Mouse (Mus musculus): Measurements from ENCODE around the gene Pde9a. TPM values are rescaled to one million over a fixed set of nuclear protein-coding genes. Genes with fewer than 3 reads are reported as not detected.
"Not testable (repeated sequence)": the region's sequence is repeated elsewhere in the genome, so short reads cannot be mapped to it uniquely, and the experiment has no call there.

Pde9a gene
- total and polyA plus RNA-seq, 2 experiments from 2014 or later: 5.7 to 19.5 TPM

DNA sequence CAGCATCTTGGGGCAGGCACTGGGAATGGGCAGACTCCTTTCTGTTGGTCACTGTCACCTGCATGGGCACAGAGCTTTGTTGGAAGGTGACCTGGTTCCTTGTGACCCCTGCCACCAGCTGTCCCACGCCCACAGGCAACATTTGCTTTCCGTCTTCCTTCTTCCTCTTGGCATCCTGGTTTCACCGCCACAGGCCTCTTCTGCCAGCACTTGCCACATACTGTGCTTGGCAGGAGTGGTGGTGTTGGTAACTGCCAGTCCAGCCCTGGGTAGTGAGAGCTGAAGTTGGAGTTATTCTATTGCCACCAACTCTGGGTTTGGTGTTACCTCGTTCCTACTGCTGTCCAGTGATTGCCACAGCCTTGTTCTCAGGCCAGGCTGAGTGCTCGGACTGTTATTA is 37.9 kb upstream of the Pde9a start:
- H3K36me3 ChIP-seq (replicated peaks; ENCODE audit: control insufficient read depth, insufficient read depth, low read length): no peaks in the 10 kb centered on the region
- no peaks in the 10 kb centered on the region for H3K9me3 ChIP-seq (replicated peaks; ENCODE audit: control insufficient read depth, low read length)
- no peaks in the 10 kb centered on the region for H3K27me3 ChIP-seq (ENCODE audit: control insufficient read depth, insufficient read depth, low read length)
- WGBS: 75% methylated on average over 5 of the region's 5 CpGs
- no peak overlapping the region for H3K4me3 ChIP-seq (ENCODE audit: low read depth, low read length)
- 0 out of 2 replicates have a peak, but pooled peaks cover 5% of the 10 kb centered on the region for H3K4me1 ChIP-seq (ENCODE audit: control insufficient read depth, insufficient read depth)
- H3K4me2 ChIP-seq (ENCODE audit: low read depth, low read length): no peak overlapping the region
- no peak for TF ChIP-seq CTCF (IDR thresholded peaks at IDR 0.05; ENCODE audit: low read depth)
- no peak for TF ChIP-seq EP300 (IDR thresholded peaks at IDR 0.05; ENCODE audit: low read depth)
- H3K9ac ChIP-seq (replicated peaks; ENCODE audit: low read depth, low read length): no peak overlapping the region
- DNase-seq (ENCODE audit: low spot score): no peak
- no peak overlapping the region for H3K27ac ChIP-seq (ENCODE audit: low read depth)
- ATAC-seq (ENCODE audit: insufficient read depth, low read depth): no peak

DNA sequence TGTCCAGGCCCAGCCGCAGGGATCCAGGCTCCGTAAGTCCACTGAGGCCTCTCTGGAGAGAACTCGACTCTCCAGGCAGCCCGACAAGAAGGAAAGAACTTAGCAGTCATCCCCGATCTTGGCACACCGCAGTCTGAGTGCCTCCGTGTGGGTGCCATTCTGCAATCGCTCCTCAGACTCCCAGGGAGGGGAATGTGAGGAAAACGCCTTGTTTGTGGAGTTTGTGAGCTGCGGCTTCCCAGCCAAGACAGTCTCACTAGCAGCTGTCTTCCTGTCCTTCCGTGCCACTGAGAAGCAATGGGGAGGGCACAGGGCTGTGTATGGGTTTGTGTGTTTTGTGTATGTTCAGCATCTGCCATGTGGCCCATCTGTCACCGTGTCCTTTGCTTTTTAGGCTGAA is 36.6 kb upstream of the Pde9a start:
- Histone ChIP-seq H3K27ac (ENCODE audit: low read depth) (no peak overlapping the region), H3K4me1 (ENCODE audit: control insufficient read depth, insufficient read depth) (0 out of 2 replicates have a peak, but pooled peaks cover 5% of the 10 kb centered on the region), H3K4me2 (ENCODE audit: low read depth, low read length) (no peak overlapping the region), H3K9me3 (replicated peaks; ENCODE audit: control insufficient read depth, low read length) (no peaks in the 10 kb centered on the region), H3K4me3 (ENCODE audit: low read depth, low read length) (no peak overlapping the region), H3K27me3 (ENCODE audit: control insufficient read depth, insufficient read depth, low read length) (no peaks in the 10 kb centered on the region), H3K9ac (replicated peaks; ENCODE audit: low read depth, low read length) (no peak overlapping the region), H3K36me3 (replicated peaks; ENCODE audit: control insufficient read depth, insufficient read depth, low read length) (no peaks in the 10 kb centered on the region)
- no peak for ATAC-seq (ENCODE audit: insufficient read depth, low read depth)
- TF ChIP-seq CTCF (IDR thresholded peaks at IDR 0.05; ENCODE audit: low read depth): no peak
- no peak for TF ChIP-seq EP300 (IDR thresholded peaks at IDR 0.05; ENCODE audit: low read depth)
- WGBS: 82% methylated on average over 12 of the region's 12 CpGs
- DNase-seq (ENCODE audit: low spot score): no peak

DNA sequence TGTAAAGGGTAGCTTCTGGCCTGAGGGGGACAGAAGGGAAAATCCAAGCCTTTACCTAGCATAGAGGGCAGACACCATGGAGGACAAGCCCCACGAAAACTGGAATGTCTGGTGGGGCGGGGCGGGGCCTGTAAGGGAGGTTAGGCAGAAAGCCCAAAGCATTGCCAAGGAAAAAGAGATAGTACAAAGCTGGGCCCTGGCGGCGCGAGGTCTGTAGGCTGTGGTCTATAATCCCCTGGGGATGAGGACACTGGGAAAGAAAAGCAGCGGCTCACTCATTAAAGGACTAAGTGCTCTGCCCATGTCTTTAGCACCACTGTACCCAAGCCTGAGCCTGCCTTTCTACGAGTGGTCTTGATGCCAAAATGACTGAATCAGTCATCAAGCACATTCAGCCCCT is 34.0 kb upstream of the Pde9a start:
- Histone ChIP-seq H3K9ac (replicated peaks; ENCODE audit: low read depth, low read length) (no peak overlapping the region), H3K4me3 (ENCODE audit: low read depth, low read length) (no peak overlapping the region), H3K4me1 (ENCODE audit: control insufficient read depth, insufficient read depth) (0 out of 2 replicates have a peak, but pooled peaks cover 5% of the 10 kb centered on the region), H3K27ac (ENCODE audit: low read depth) (no peak overlapping the region), H3K4me2 (ENCODE audit: low read depth, low read length) (no peak overlapping the region), H3K36me3 (replicated peaks; ENCODE audit: control insufficient read depth, insufficient read depth, low read length) (no peaks in the 10 kb centered on the region), H3K27me3 (ENCODE audit: control insufficient read depth, insufficient read depth, low read length) (no peaks in the 10 kb centered on the region), H3K9me3 (replicated peaks; ENCODE audit: control insufficient read depth, low read length) (no peaks in the 10 kb centered on the region)
- TF ChIP-seq EP300 (IDR thresholded peaks at IDR 0.05; ENCODE audit: low read depth): no peak
- TF ChIP-seq CTCF (IDR thresholded peaks at IDR 0.05; ENCODE audit: low read depth): no peak
- DNase-seq (ENCODE audit: low spot score) (no peak), ATAC-seq (ENCODE audit: insufficient read depth, low read depth) (no peak)
- WGBS: 48% methylated on average over 8 of the region's 8 CpGs

DNA sequence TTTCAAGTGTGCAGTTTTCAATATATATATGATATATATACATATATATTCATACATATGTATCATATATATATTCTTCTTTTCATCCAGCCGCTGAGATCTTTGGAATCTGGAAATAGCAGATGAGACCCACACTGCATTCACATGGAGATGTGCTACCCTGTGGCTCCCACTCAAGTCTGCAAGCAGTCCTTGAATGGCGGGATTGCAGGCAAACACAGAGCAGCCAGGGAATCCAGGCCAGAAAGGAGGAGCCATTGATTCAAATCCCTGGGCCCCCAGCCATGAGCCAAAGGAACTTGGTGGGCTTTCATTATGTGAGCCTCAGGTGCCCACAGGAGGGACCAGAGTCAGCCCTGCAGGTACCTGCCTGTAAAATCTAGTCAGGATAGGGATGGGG is 32.8 kb upstream of the Pde9a start:
- Histone ChIP-seq H3K4me1 (ENCODE audit: control insufficient read depth, insufficient read depth) (0 out of 2 replicates have a peak, but pooled peaks cover 5% of the 10 kb centered on the region), H3K9ac (replicated peaks; ENCODE audit: low read depth, low read length) (no peak overlapping the region), H3K27me3 (ENCODE audit: control insufficient read depth, insufficient read depth, low read length) (no peaks in the 10 kb centered on the region), H3K9me3 (replicated peaks; ENCODE audit: control insufficient read depth, low read length) (no peaks in the 10 kb centered on the region), H3K36me3 (replicated peaks; ENCODE audit: control insufficient read depth, insufficient read depth, low read length) (no peaks in the 10 kb centered on the region), H3K27ac (ENCODE audit: low read depth) (no peak overlapping the region), H3K4me2 (ENCODE audit: low read depth, low read length) (no peak overlapping the region), H3K4me3 (ENCODE audit: low read depth, low read length) (no peak overlapping the region)
- no peak for ATAC-seq (ENCODE audit: insufficient read depth, low read depth)
- WGBS: 74% methylated on average over 2 of the region's 2 CpGs
- TF ChIP-seq EP300 (IDR thresholded peaks at IDR 0.05; ENCODE audit: low read depth) (no peak), CTCF (IDR thresholded peaks at IDR 0.05; ENCODE audit: low read depth) (no peak)
- no peak for DNase-seq (ENCODE audit: low spot score)

DNA sequence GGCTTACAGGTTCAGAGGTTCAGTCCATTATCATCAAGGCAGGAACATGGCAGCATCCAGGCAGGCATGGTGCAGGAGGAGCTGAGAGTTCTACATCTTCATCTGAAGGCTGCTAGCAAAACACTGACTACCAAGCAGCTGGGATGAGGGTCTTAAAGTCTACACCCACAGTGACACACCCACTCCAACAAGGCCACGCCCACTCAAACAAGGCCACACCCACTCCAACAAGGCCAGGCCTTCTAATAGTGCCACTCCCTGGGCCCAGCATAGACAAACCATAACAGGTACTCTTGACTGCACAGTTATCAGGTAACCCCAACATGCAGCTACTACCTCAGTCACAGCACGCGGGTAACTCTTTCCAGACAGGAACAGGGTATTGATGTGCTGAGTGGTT is 31.3 kb upstream of the Pde9a start:
- DNase-seq (ENCODE audit: low spot score); ATAC-seq (ENCODE audit: insufficient read depth, low read depth); H3K4me2 ChIP-seq (ENCODE audit: low read depth, low read length); H3K4me1 ChIP-seq (ENCODE audit: control insufficient read depth, insufficient read depth); H3K36me3 ChIP-seq (replicated peaks; ENCODE audit: control insufficient read depth, insufficient read depth, low read length); H3K27me3 ChIP-seq (ENCODE audit: control insufficient read depth, insufficient read depth, low read length); H3K4me3 ChIP-seq (ENCODE audit: low read depth, low read length); H3K27ac ChIP-seq (ENCODE audit: low read depth); H3K9me3 ChIP-seq (replicated peaks; ENCODE audit: control insufficient read depth, low read length); H3K9ac ChIP-seq (replicated peaks; ENCODE audit: low read depth, low read length): not testable (repeated sequence)
- WGBS: 53% methylated on average over 3 of the region's 3 CpGs

DNA sequence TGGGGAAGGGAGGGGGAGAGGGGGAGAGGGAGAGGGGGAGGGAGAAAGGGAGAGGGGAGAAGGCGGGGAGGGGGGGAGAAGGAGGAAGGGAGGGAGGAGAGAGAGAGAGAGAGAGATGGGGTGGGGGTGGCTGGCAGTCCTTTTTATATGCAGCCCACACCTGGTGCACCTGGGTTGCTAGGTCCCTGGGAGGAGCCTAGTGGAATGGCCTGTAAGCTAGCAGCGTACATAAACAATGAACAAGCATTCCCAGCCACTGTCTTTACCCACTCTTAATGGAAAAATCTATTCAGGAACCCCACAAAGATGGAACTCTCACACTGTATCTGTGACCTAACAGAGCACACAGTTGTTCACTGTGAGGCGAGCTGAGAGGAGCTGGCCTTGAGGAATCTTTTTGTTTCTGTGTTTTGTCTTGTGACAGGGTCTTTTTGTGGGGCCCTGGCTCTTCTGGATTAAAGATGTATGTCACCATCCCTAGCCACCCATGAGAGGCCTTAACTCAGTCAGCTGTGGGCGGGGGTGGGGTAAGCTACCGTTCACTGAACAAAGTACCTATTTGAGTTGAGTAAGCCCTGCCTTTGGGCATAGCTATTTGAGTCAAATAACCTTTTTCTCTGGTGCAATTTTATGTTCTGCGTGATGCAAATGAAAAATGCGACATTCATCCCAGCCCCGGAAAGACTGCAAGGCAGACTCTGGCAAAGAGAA is 30.1 kb upstream of the Pde9a start:
- WGBS: 52% methylated on average over 8 of the region's 8 CpGs
- H3K4me3 ChIP-seq (ENCODE audit: low read depth, low read length): no peak overlapping the region
- H3K4me1 ChIP-seq (ENCODE audit: control insufficient read depth, insufficient read depth): 0 out of 2 replicates have a peak, but pooled peaks cover 5% of the 10 kb centered on the region
- H3K9me3 ChIP-seq (replicated peaks; ENCODE audit: control insufficient read depth, low read length): no peaks in the 10 kb centered on the region
- ATAC-seq (ENCODE audit: insufficient read depth, low read depth): no peak
- no peak overlapping the region for H3K4me2 ChIP-seq (ENCODE audit: low read depth, low read length)
- H3K36me3 ChIP-seq (replicated peaks; ENCODE audit: control insufficient read depth, insufficient read depth, low read length): no peaks in the 10 kb centered on the region
- DNase-seq (ENCODE audit: low spot score): no peak
- H3K9ac ChIP-seq (replicated peaks; ENCODE audit: low read depth, low read length): no peak overlapping the region
- TF ChIP-seq CTCF (IDR thresholded peaks at IDR 0.05; ENCODE audit: low read depth) (no peak), EP300 (IDR thresholded peaks at IDR 0.05; ENCODE audit: low read depth) (no peak)
- H3K27ac ChIP-seq (ENCODE audit: low read depth): no peak overlapping the region
- no peaks in the 10 kb centered on the region for H3K27me3 ChIP-seq (ENCODE audit: control insufficient read depth, insufficient read depth, low read length)

Measured in heart, postnatal 0 days (tissue).